Mouse (Mus musculus): ENCODE results near the gene Lmf2.

Lmf2 gene

DNA sequence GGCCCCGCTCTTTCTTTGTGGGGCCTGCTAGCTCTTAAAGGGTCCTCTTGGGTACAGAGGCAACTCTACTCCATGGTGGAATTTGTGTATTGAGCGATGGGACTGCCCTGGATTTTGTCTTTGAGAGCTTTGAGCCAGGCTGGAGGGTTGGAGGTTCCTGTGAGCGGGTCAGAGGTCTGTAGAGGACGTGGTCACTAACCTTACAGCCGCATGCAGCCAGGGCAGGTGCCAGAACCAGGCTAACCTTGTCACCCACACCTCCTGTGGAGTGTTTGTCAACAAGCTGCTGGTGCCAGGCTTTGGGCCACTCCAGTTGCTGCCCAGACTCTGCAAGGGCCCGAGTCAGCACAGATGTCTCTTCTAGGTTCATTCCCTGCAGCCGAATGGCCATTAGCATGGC, 20.6 kb upstream of the Lmf2 start:
- TF ChIP-seq GATA4 (IDR thresholded peaks at IDR 0.05; ENCODE audit: insufficient replicate concordance, low read length) = no peak

DNA sequence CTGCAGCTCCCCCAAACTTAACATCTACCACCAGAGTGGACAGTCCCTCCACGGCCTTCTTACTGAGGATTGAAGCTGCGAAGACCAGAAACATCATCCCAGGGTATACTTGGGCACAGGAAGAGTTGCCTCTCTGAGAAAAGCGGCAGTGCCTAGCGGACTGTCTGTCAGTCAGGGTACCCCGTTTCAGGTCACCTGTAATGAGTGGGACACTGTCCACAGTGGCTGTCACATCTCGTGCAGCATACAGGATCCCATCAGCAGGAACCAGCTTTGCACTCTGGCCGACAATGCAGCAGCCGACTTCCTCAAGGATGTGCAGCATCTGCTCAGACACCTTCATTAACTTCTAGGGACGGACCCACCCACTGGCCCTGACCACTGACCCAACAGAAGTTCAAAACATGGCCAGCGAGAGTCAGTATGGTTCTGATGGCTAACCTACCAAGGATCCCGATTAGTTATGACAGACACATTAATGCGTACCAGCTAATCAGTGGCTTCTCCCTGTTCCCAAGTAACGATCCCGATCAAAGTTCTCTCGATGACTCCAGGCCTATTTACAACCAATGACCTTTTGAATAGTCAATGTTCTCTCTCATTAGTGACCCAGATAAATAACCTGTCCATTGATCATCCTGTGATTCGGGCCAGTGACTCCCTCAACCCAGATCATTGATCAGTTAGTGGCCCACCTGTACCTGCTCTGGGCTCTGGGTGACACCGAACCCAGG, 19.5 kb upstream of the Lmf2 start:
- peak; percentile 62; the same call in 1 of the 2 replicates for TF ChIP-seq GATA4 (IDR thresholded peaks at IDR 0.05; ENCODE audit: insufficient replicate concordance, low read length)

- TF ChIP-seq GATA4 (IDR thresholded peaks at IDR 0.05; ENCODE audit: insufficient replicate concordance, low read length) = no peak
Measured at GRCm38 (mm10) chr15:89374340-89374739, 18.9 kb upstream of the Lmf2 start.

DNA sequence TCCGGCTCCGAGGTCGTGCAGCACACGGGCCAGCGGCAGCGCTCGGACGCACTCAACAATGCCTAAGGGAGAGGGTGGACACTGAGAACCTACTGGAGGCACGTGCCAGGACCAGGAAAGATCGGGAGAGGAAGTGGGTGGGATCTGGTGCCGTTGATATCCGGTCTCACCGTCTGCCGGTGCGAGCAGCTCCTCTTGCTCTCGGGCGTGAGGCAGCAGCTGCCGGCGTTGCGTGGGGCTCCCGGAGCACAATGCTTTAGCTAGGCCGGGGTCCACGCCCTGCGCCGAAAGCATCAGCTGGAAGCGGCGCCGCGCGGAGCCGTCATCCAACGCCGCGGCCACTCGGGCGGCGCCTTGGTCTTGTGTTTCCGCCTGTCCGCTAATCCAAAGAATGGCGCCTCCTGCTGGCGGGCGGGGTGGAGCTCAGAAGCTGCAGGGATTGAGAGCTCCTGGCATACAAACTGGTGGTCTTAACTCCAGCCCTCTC, 18.3 kb upstream of the Lmf2 start, which contains the start of gene Sco2:
Sco2 (minus strand) TSS at position 85 of the 487 bp plus-strand sequence.
- TF ChIP-seq GATA4 (IDR thresholded peaks at IDR 0.05; ENCODE audit: insufficient replicate concordance, low read length) = peak; percentile 64; the same call in 1 of the 2 replicates

DNA sequence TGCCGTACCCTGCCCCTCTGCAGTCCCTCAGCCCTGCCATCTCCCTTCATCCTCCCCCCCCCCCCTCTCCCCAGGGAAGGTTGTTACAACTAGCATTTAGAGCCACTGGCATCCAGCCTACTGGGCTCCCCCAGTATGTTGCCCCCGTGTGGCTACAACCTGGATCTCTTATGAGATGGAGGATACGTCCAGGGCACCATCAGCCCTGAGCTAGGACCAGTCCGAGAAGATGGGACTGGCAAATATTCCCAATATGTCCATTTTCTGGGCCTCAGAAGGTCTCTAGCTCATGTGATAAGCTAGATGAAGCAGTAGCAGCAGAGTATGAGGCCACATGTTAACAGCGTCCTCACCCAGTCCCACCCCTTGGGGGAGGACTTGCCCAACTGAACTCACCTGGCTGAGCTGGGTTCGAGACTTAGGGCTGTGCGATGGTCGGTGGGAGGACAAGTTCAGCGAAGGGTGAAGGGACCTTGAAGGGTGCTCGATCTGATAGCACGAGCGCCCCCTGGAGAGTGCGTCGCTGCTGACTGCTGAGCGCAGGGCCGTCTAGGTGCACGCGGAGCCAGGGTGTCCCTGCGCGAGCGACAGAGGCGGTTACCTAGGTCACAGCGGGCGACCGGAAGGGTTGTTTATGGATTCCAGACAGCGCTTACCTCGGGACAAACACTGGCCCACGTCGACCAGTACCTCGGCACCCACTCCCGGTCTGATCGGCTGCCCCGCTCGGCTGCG, 17.7 kb upstream of the Lmf2 start:
- no peak for TF ChIP-seq GATA4 (IDR thresholded peaks at IDR 0.05; ENCODE audit: insufficient replicate concordance, low read length)

DNA sequence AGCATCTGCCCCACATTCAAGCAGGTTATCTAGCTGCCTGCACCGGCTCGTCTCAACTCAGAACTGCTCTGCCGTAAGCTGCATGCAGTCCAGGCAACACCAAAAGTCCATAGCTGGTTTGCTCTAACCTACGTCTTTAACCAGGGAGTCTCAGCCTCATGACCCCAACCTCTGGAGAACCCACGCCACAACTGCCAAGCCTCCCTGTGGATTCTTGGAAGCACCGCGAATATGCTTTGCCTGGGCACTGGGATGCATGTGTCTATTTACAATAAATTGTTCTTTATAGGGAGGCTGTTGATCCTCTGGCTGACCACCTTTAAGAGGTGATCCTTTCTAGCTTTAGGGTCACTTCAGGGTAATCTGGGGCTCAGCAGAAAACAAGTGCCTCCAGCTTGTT, 17.1 kb upstream of the Lmf2 start:
- TF ChIP-seq GATA4 (IDR thresholded peaks at IDR 0.05; ENCODE audit: insufficient replicate concordance, low read length) = no peak

GRCm38 (mm10) chr15:89372068-89372467, 16.6 kb upstream of the Lmf2 start:
- TF ChIP-seq GATA4 (IDR thresholded peaks at IDR 0.05; ENCODE audit: insufficient replicate concordance, low read length) = no peak

DNA sequence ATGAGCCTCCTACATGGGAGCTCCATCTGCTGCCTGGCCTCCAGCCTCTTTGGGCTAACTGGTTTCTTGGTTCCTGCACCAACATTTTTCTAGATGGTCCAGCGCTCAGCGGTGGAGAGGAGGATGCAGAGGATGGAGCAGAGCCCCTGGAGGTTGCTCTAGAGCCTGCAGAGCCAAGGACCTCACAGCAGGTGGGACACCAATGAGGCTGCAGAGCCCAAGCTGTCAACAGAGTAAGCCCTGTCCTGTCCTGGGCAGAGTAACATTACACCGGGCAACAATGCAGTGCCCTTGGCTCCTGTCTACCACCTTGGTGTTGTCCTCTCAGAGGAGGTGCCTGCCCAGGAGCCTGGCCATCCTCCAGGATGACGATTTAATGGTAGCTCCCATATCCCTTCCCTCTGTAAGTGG, 9.7 kb upstream of the Lmf2 start:
- TF ChIP-seq GATA4 (IDR thresholded peaks at IDR 0.05; ENCODE audit: insufficient replicate concordance, low read length) = no peak

DNA sequence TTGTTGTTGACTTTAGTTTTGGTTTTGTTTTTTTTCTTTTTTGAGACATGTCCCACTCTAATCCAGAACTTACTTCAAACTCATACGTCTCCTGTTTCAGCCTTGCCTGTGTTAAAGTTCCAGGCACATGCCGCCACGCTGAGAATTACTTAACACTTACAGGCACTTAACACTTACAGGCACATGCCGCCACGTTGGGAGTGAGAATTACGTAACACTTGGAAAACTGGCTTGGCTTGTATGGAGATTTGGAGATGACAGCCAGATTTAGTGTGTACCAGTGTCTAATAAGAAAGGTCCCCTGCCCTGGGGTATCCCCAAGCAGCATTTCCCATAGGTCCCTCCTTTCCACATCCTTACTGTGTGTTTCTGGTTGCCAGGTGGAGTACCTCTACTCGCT, 7.6 kb upstream of the Lmf2 start:
- TF ChIP-seq GATA4 (IDR thresholded peaks at IDR 0.05; ENCODE audit: insufficient replicate concordance, low read length) = no peak

DNA sequence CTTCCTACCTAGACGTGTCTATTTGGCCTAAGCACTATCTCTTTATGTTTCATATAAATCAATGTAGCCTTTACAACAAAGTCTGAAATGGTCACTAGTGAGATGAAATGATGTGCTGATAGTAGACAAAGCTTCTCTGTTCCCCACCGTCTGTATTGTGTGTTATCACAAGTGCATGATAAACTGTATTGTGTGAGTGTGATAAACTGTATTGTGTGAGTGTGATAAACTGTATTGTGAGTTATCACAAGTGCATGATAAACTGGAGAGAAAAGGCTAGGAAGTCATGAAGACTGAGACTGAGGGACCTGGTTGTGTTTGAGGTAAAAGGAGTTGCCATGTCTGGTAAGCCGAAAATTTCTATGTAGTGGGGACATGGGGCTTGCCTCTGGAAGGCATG, 3.3 kb upstream of the Lmf2 start:
- no peak for TF ChIP-seq GATA4 (IDR thresholded peaks at IDR 0.05; ENCODE audit: insufficient replicate concordance, low read length)

DNA sequence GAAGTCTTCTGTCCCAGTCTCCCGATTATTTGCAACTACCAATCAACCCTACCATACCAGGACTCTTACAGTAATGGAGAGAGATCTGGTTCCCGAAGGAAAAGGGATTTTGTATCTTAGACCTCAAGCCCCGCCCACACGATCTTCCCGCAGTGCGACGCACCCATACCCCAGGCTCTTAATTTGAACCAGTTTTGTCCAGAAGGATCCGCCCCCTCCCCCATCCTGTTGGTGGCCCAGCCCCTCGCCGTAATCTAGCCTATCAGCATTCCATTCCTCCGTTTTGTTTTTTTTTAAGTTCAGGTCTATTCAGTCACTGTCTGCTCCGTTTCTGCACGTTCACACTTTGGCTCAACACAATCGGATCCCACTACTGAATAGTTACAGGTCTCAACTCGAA, 913 bp upstream of the Lmf2 start:
- peak; percentile 6; the same call in 1 of the 2 replicates for TF ChIP-seq GATA4 (IDR thresholded peaks at IDR 0.05; ENCODE audit: insufficient replicate concordance, low read length)

DNA sequence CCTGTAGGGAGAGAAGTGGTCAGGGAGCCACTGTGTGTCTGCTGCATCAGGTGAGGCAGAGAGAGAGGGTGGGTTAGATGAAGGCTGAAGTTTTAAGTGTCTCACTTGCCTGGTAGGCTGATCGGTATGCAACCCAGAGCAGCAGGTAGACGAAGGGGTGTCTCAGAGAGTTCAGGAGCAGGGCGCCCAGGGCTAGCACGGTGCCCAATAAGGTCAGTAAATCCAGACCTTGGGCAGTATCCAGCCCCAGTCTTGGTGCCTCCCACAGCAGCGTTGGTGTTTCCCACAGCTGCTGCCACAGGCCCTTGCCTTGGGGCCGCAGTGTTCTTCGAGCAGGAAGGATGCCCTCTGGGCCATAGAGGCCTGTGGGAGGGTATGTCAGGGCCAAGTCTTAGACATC, 1.0 kb downstream of the Lmf2 start:
- TF ChIP-seq GATA4 (IDR thresholded peaks at IDR 0.05; ENCODE audit: insufficient replicate concordance, low read length) = no peak

GRCm38 (mm10) chr15:89353837-89354236, 1.6 kb downstream of the Lmf2 start:
- TF ChIP-seq GATA4 (IDR thresholded peaks at IDR 0.05; ENCODE audit: insufficient replicate concordance, low read length) = no peak

DNA sequence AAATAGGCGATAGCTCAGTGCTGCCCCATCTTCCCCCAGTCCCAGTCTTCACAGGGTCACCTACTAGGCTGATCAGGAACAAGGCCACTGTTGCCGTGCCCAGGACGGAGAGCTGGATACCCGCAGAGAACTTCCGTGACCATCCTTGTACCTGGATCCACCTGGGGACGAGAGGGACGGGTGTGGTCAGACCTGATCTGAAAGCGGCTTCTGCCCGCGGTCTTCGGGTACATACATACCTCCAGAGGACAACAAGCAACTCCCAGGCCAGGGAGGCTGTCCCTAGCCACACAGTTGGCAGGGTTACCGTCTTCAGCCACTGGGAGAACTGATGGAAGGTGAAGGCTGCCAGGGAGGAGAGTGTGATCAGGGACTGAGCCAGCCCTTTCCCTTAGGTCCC, 2.7 kb downstream of the Lmf2 start:
- TF ChIP-seq GATA4 (IDR thresholded peaks at IDR 0.05; ENCODE audit: insufficient replicate concordance, low read length) = no peak

GRCm38 (mm10) chr15:89352054-89352453, 3.4 kb downstream of the Lmf2 start:
- no peak for TF ChIP-seq GATA4 (IDR thresholded peaks at IDR 0.05; ENCODE audit: insufficient replicate concordance, low read length)

GRCm38 (mm10) chr15:89351302-89351701, 4.2 kb downstream of the Lmf2 start:
- no peak for TF ChIP-seq GATA4 (IDR thresholded peaks at IDR 0.05; ENCODE audit: insufficient replicate concordance, low read length)

All from liver, adult (tissue).